Mouse (Mus musculus) gastrocnemius, postnatal 25 days (tissue): ENCODE results near the gene Arid1a. TPM values are rescaled to one million over a fixed set of nuclear protein-coding genes. Genes with fewer than 3 reads are reported as not detected.
A peak's percentile ranks its signal among the peaks of the same experiment; 100 is the strongest.
"Not testable (repeated sequence)": the region's sequence is repeated elsewhere in the genome, so short reads cannot be mapped to it uniquely, and the experiment has no call there.

Experiments used
- DNase-seq: peaks from one replicate; pipeline ENCODE4 v3.0.0; 2022
- total RNA-seq, 2 experiments: library from RNA; stranded (reverse); gene quantifications; 1 replicate in 1 of 2; 2 replicates in 1 of 2; pipeline ENCODE4 v1.2.3; 2021

The Arid1a gene
- total RNA-seq, 2 experiments from 2014 or later: 19.6 to 21.7 TPM

DNA sequence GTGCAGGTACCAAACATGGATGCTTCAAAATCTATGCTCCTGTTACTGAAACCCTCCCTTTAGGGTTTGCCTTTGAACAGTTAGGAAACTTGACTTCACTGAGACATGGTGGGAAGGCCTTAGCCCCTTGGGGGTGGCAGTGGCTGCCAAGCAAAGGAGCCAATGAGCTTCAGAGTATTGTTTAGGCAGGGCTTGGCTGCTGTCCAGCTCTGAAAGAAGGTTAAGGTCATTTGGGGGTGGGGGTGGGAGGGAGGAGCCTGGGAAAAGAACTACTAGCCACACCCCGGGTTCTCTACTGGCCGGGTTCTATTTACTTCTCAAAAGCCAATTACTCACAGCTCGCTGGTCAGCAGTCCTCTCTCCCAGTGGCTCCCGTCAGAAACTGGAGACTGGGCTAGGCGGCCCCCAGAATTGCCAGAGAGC, 81.0 kb downstream of the Arid1a start:
- DNase-seq: peak; percentile 51

GRCm38 (mm10) chr4:133674331-133674695, 82.3 kb downstream of the Arid1a start:
- no peak for DNase-seq

DNA sequence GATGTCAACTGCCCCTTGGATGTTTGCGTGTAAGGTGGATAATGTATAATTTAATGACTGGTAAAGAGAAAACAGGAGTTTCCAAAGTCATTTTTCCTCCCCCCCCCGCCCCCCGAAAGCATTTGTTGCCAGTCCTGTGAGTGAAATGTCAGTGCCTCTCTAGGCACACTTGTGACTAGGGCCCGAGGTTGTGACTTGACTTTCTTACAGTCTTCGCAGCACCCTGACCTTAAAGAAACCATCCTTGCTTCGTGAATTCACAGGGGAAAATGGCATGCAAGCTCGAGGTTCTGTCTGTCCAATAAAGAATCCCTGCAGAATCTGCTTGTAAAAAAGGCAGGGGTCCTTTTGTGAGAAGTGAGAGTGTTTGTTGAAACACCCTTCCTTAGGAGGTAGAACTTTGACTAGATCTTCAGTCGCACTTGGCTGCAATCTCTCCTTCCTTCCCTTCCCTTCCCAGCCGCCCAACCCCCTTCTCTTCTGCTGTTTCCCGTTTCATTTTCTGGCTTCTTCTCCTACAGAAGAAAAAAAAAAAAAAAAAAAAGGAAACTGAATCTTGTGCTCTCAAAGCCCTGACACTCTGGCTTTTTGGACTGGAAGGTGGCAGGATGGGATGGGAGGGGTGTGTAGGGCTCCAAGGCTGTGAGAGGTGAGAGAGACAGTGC, 82.8 kb downstream of the Arid1a start:
- peak; percentile 47 for DNase-seq

- DNase-seq: peak; percentile 31
Observed at GRCm38 (mm10) chr4:133672845-133673647, 83.5 kb downstream of the Arid1a start.

DNA sequence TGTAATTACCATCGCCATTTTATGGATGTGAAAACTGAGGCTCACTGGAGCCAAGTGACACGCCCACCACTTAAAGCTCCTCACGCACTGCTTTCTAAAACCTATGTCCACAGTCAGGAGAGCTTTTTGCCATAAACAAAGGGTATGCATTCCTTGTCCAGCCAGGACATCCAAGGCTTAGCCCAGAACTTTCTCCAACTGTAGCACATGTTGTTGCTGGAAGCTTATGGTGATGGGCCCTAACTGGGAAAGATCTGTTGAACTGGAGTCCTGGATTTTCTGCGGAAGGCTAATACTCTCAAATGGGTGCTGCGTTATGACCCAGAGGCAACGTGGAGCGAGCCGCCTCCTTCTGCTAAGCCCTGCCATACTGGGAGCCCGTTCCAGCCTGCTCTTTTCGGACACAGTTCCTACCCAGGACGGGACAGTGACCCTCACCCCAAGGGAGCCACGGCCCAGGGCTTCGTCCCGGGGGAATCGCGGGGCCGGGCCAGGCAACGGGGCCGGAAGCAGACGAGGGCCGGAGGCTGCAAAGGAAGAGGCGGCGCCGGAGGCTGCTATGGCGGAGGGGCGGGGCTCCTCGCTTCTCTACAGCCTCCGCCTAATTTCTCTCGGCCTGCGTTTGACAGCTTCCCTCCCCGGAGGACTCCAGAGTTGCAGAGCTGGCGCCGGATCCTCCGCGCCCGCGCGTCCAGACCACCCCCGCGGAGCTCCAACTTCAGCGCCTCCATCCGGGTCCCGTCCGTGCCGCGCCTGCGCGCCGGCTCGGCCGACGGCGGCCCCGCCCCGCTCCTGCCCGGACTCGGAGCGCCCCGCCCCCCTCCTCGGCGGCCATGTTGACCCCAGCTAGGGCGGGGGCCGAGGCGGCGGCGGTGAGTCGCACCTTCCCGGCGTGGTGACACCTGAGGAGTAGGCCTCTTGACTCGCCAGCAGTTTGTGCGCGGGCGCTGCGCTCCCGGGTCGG, 84.4 kb downstream of the Arid1a start, which contains the start of gene Pigv:
Pigv (minus strand) TSS at position 767 of the 964 bp plus-strand sequence.
- DNase-seq: peak; percentile 93

GRCm38 (mm10) chr4:133671184-133671880, 85.2 kb downstream of the Arid1a start:
- peak; percentile 63 for DNase-seq

DNA sequence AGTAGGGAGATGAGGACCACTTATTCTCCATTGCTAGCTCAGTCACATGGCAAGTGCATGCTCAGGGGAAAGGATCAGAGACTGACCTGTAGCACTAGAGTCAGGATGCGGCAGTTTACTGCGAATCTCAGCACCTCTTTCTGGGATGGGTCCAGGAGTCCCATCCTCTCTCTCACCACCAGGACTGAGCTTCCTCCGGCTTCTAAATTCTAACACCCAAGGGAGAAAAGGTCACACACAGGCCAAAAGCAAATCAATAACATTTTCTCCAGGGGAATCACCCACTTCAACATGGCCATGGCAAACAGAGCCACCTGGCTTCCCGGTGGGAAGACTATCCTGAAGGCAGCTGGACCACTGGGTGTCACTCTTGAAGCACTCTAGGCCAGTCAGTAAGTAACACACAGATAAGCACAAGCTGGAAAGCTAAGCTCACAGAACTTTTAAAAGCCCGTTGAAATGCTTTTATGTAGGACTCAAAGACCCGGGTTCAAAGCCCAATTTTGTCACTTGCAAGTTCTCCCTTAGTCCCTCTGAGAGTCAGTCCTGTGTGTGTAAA, 86.8 kb downstream of the Arid1a start:
- no peak for DNase-seq

GRCm38 (mm10) chr4:133668537-133668936, 88.0 kb downstream of the Arid1a start:
- DNase-seq: peak; percentile 71

GRCm38 (mm10) chr4:133666199-133666598, 90.4 kb downstream of the Arid1a start:
- no peak for DNase-seq

DNA sequence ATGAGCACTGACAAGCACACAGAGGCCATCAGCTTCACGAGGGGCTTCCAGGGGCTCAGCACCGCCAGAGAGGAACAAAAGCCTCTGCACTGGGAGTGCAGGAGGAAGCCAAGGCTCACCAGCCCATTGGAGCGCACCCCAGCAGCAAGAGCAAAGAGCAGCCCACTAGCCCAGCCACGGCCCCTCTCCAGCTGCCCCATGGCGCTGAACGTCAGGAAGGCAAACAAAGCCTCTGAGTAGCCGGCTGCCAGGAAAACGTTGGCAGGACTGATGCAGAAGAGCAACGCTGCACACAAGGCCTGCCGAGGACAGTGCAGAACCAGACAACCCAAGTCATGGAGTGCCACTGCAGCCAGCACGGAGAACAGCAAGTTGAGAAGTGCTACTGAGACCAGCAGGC, 91.5 kb downstream of the Arid1a start:
- no peak for DNase-seq

- DNase-seq: no peak
Observed at GRCm38 (mm10) chr4:133662945-133663344, 93.6 kb downstream of the Arid1a start.

DNA sequence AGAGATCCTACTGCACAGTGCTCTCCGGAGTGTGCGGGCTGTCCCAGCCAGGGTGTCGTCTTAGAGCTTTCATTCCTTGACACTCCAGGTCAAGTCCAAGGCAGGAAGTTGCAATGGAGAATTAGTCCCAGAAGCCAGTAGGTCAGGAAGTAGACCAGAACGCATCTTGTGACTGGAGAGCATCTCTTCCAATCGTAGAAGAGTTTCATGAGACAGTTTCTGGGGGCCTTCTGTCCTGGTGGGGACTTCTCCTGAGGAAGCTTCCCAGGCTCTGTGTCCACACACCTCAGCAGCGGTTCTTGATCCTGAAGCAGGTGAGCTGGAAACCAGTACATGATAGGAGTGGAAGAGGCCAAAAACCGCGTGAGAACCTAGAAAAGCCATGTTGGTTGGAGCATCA, 94.1 kb downstream of the Arid1a start:
- DNase-seq: no peak

GRCm38 (mm10) chr4:133660193-133661155, 96.1 kb downstream of the Arid1a start:
- DNase-seq: peak; percentile 85

GRCm38 (mm10) chr4:133659497-133660192, 96.9 kb downstream of the Arid1a start:
- peak; percentile 60 for DNase-seq

DNA sequence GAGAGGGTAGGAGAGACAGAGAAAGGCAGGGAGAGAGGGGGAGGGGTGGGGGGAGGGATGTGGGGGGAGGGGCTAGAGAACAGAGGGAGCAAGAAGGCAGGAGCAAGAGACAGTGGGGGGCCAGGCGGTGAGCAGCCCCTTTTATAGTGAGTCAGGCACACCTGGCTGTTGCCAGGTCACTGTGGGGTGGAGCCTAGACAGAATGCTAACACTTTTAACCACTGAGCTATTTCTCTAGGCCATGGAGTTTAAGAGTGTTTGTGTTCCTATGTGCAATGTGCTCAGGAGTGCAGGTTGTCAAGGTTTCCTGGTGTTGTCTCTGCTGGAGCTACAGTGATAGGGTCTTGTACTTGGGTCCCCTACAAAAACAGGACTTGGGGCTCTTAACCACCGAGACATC, 97.8 kb downstream of the Arid1a start:
- DNase-seq: no peak

GRCm38 (mm10) chr4:133657829-133658458, 98.6 kb downstream of the Arid1a start:
- peak; percentile 6 for DNase-seq

DNA sequence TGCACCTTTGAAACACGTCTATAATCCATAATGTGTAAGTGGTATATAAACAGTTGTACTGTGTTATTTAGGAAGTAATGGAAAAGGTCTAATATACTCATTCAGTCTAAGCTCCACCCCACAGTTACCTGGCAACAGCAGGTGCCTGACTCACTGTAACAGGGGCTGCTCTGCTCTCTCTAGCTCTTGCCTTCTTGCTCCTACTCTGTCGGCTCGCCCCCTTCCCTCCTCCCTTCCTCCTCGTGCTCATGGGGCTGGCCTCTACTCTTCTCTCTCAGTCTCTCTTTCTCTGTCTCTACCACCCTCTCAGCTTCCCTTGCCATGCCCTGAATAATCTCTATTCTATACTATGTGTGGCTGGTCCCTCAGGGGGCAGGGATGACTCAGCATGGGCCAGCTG, 99.6 kb downstream of the Arid1a start:
- DNase-seq: no peak

GRCm38 (mm10) chr4:133656294-133656693, 100.3 kb downstream of the Arid1a start:
- no peak for DNase-seq

DNA sequence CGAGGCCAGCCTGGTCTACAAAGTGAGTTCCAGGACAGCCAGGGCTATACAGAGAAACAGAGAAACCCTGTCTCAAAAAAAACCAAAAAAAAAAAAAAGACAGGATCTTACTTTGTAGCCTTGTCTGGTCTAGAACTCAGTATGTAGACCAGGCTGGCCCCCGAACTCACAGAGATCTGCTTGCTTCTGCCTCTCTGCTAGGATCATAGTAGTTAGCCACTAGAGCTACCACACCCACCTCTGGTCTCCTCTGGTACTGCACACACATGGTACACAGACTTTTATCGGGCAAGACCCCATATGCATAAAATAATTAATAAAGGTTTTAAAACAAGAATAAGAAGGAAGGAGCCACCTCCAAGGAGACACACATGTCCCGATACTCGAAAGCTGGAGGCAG, 102.5 kb downstream of the Arid1a start:
- not testable (repeated sequence) for DNase-seq
